Mouse (Mus musculus) embryonic facial prominence, embryonic 12.5 days (tissue): ENCODE results near the gene Timm44. TPM values are rescaled to one million over a fixed set of nuclear protein-coding genes. Genes with fewer than 3 reads are reported as not detected.
A peak's percentile ranks its signal among the peaks of the same experiment; 100 is the strongest.

Experiments
- ATAC-seq: fragments of 200-750 bp; cut with Nextera tagmentation; 2 replicates; pipeline ENCODE4 v1.8.0; 2017; ENCODE audit not compliant: insufficient number of reproducible peaks, insufficient read depth, low FRiP score, low TSS enrichment
- H3K27ac ChIP-seq: fragments of 300-500 bp; sonication (generic); 2 replicates; pipeline ENCODE4 v1.5.1; 2016; ENCODE audit warnings: mild to moderate bottlenecking
- H3K27me3 ChIP-seq: fragments of 300-500 bp; sonication (generic); 2 replicates; pipeline ENCODE4 v1.6.1; 2016; ENCODE audit warnings: mild to moderate bottlenecking, moderate library complexity
- H3K36me3 ChIP-seq: fragments of 300-500 bp; sonication (generic); 2 replicates; pipeline ENCODE4 v1.6.1; 2016; ENCODE audit warnings: mild to moderate bottlenecking
- H3K4me1 ChIP-seq: fragments of 300-500 bp; sonication (generic); 2 replicates; pipeline ENCODE4 v1.6.1; 2016
- H3K4me2 ChIP-seq: fragments of 300-500 bp; sonication (generic); replicated peaks from 2 replicates; pipeline ENCODE4 v1.6.1; 2016; ENCODE audit warnings: mild to moderate bottlenecking, moderate library complexity
- H3K4me3 ChIP-seq: fragments of 300-500 bp; sonication (generic); 2 replicates; pipeline ENCODE4 v1.5.1; 2016; ENCODE audit warnings: mild to moderate bottlenecking
- H3K9ac ChIP-seq: fragments of 300-500 bp; sonication (generic); 2 replicates; pipeline ENCODE4 v1.6.1; 2016; ENCODE audit warnings: mild to moderate bottlenecking, moderate library complexity
- H3K9me3 ChIP-seq: fragments of 300-500 bp; sonication (generic); 2 replicates; pipeline ENCODE4 v1.6.1; 2016; ENCODE audit warnings: mild to moderate bottlenecking, moderate library complexity
- WGBS: fragments of 180-500 bp; shearing (Covaris S2); methylation state at CpG from one replicate; pipeline ENCODE4 v1.1.7; 2016; 5-methylcytosine and 5-hydroxymethylcytosine counted together
- polyA plus RNA-seq: library from polyadenylated mRNA; unstranded; fragments of >200 nt; fragmentation: Nextera tagmentation; extraction: Ambion mirVana; gene quantifications from 2 replicates; pipeline ENCODE4 v1.2.1, GENCODE M21; 2016

Timm44 gene
- 64.1 and 64.3 TPM in 2 replicates for polyA plus RNA-seq

DNA sequence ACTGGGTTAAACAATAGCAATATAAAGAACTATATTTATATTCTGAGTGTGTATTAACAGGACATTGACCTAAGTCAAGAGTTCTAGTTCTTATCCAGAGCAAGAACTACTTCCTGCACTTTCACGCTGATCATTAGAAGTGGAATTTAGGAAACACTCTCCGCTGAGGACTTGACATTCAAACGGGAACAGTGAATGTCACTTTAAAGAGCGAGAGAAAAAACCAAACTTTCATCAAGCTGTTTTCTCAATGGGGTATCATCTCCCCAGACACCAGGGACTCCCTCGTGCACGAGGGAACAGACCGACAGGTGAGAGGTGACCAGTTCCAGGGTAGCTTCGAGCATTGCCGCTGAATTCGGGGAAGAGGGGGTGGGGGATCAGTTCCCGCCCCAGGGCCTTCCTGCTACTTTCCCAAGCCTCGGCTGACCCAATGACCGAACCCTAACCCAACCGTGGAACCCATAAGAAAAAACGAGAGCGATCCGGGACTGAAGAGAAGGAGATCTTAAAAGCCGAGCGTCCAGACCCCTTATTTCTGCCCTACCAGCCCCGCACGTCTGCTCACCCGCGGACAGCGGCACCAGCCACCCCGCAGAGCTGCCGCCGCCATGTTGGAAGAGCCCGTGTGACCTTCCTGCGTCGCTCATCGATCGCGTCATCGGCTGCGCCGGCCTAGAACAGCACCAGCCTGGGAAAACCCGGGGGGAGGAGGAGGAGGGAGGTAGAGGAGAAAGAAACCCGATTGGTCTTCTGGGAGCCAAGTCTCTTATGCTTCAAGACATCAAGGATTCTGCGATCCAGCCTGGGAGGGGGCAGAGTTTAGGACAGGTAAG is at the start of gene Timm44:
Gene Timm44, minus strand, starts transcription at position 639 of the 836 bp plus-strand sequence.
- Histone ChIP-seq H3K4me2 (peak within 1 kb of the TSS; percentile 72), H3K9ac (peak within 1 kb of the TSS; percentile 66), H3K27ac (peak within 1 kb of the TSS; percentile 41; the same call in 1 of the 2 replicates), H3K27me3 (no peaks in the 10 kb centered on the region), H3K4me3 (peak within 1 kb of the TSS; percentile 64), H3K36me3 (peaks cover 23% of the 10 kb centered on the region), H3K4me1 (peaks cover 7% of the 10 kb centered on the region), H3K9me3 (no peaks in the 10 kb centered on the region)
- peak; percentile 91 for ATAC-seq
- under 1% methylated on average over 39 of the region's 39 CpGs for WGBS

DNA sequence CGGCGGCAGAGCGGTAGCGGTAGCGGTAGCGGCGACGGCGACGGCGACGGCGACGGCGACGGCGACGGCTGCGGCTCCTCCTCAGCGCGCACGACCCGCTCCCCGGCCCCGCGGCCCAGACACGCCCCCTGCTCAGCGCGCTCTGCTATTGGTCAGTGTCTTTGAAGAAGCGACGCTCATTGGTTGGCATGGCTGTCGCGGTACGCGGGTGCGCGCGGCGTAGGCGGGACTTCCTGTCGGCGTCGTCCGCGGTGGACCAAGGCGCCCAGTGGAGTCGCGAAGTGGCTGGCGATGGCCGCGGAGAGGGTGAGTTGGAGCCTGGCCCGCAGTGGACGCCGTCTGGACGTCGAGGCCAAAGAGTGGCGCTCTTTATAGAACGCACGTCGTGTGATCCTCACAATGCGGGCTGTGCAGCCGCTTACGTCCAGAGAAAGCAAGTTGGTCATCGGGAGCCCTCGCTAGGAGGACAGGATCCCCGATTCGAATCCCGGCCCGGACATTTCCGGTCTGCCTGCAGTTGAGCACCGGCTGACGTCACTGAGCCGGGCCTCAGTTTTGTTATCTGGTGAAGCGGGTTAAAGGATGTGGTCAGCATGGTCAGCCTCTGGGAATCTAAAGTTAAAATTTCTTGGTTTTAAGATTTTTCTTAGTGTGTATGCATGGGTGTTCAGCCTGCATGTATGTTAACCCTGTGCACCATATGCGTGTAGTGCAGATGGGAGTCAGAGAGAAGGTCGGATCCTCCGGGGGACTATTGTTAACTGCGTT is 49.5 kb upstream of the Timm44 start, which contains the start of the genes Ccl25 and Elavl1:
Gene Ccl25, plus strand, starts transcription at position 228 of the 768 bp plus-strand sequence.
Gene Elavl1, minus strand, starts transcription at position 431 of the 768 bp plus-strand sequence.
- Histone ChIP-seq H3K4me1 (peaks cover 25% of the 10 kb centered on the region), H3K9ac (peak within 1 kb of the TSS; percentile 99), H3K27ac (peak within 1 kb of the TSS; percentile 89), H3K36me3 (peaks cover 42% of the 10 kb centered on the region), H3K4me3 (peak within 1 kb of the TSS; percentile 97), H3K27me3 (no peaks in the 10 kb centered on the region), H3K4me2 (peak within 1 kb of the TSS; percentile 88), H3K9me3 (no peaks in the 10 kb centered on the region)
- ATAC-seq, result peak; percentile 95
- WGBS, result 1% methylated on average over 78 of the region's 78 CpGs

DNA sequence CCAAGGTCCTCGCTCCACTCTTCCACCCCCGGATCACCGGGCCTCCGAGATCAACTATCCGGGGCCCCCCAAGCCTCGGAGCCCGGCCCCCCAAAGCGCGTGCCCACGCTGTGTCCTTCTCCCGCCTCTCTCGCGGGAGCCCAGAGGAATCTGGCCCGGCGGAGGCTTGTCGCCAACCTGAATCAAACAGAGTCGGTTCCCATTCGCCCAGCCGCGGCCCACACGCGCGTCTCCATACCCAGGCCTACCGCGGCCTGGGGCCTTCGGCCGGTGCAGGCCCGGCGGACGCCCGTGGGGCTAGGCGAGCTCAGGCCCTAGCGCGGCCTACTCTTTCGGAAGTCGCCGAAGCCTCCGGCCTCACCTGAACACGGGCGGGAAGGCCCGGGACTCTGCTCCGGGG is 48.8 kb upstream of the Timm44 start:
- Histone ChIP-seq H3K4me1 (peaks cover 28% of the 10 kb centered on the region), H3K9me3 (no peaks in the 10 kb centered on the region), H3K27me3 (no peaks in the 10 kb centered on the region), H3K4me2 (peak overlapping the region; percentile 88), H3K36me3 (peaks cover 43% of the 10 kb centered on the region), H3K4me3 (peak overlapping the region; percentile 97), H3K9ac (peak overlapping the region; percentile 99), H3K27ac (peak overlapping the region; percentile 89)
- peak; percentile 74 for ATAC-seq
- WGBS, result under 1% methylated on average over 42 of the region's 42 CpGs

DNA sequence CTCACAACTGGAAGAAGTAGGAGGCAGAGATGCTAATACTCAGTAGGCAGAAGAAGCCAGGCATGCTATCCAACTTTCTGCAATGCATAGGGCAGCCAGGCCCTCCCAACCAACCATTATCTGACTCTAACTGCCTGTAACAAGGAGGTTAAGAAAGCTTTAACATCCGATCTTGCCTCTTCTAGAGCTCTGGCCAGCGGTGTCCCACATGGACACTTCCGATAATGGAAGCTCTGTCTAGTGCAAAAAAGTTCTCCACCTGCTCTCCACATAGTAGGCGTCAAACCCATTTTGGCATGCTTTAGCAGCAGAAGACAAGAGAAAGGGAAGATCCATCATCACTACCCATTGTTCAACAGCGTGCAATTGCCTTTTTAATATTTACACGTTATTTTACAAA is 48.2 kb upstream of the Timm44 start:
- peaks cover 28% of the 10 kb centered on the region for H3K4me1 ChIP-seq
- H3K4me2 ChIP-seq, result peak overlapping the region; percentile 88
- H3K27ac ChIP-seq, result no peak overlapping the region
- peaks cover 37% of the 10 kb centered on the region for H3K36me3 ChIP-seq
- H3K9ac ChIP-seq, result peak overlapping the region; percentile 99
- H3K27me3 ChIP-seq, result no peaks in the 10 kb centered on the region
- H3K4me3 ChIP-seq, result peak overlapping the region; percentile 97
- ATAC-seq, result no peak
- H3K9me3 ChIP-seq, result no peaks in the 10 kb centered on the region
- 2% methylated on average over 6 of the region's 6 CpGs for WGBS

DNA sequence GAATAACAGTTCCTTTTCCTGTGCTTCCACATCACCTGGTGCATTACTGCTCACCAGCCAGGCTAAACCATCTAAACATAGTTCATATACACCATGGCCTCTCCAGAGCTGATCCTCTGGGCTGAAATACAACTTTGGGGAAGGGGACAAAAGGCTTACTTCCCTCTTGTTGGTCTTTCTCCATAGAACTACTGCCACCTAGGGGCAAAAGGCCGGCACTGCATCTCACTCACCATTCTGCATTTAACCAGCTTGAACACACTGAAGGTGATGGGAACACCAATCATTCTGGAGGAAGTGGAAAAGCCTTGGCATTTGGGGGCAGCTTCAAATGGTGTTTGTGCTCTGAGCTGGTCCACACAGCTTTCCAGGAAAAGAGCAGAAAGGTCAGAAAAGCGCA is 46.8 kb upstream of the Timm44 start:
- Histone ChIP-seq H3K4me2 (peak overlapping the region; percentile 88; the same call in 1 of the 2 replicates), H3K36me3 (peaks cover 28% of the 10 kb centered on the region), H3K27ac (no peak overlapping the region), H3K9me3 (no peaks in the 10 kb centered on the region), H3K27me3 (no peaks in the 10 kb centered on the region), H3K4me1 (peaks cover 28% of the 10 kb centered on the region), H3K4me3 (no peak overlapping the region), H3K9ac (no peak overlapping the region)
- 34% methylated on average over 2 of the region's 2 CpGs for WGBS
- no peak for ATAC-seq

DNA sequence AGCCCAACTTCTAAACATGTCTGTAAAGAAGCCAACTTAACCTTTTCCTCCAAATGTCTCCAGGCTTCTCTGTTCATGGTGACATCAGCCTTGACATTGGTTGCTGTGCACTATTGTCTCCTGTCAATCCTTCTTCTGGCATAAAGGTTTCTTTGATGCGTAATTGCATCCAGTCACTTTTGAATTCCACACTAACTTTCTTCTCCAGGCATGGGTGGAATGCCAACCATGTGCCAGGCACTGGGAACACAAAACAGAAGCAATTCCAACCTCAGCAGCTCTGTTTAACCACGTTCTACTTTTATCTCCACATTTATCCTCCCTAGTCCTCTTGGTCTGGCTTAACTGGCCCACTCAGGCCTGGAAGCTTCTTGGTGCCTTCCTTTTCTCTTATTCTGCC is 45.3 kb upstream of the Timm44 start:
- H3K9me3 ChIP-seq, result no peaks in the 10 kb centered on the region
- H3K4me2 ChIP-seq, result no peak overlapping the region
- no peak overlapping the region for H3K4me3 ChIP-seq
- H3K27ac ChIP-seq, result no peak overlapping the region
- WGBS, result 83% methylated on average over 2 of the region's 2 CpGs
- peaks cover 27% of the 10 kb centered on the region for H3K4me1 ChIP-seq
- peaks cover 28% of the 10 kb centered on the region for H3K36me3 ChIP-seq
- ATAC-seq, result no peak
- no peak overlapping the region for H3K9ac ChIP-seq
- no peaks in the 10 kb centered on the region for H3K27me3 ChIP-seq

DNA sequence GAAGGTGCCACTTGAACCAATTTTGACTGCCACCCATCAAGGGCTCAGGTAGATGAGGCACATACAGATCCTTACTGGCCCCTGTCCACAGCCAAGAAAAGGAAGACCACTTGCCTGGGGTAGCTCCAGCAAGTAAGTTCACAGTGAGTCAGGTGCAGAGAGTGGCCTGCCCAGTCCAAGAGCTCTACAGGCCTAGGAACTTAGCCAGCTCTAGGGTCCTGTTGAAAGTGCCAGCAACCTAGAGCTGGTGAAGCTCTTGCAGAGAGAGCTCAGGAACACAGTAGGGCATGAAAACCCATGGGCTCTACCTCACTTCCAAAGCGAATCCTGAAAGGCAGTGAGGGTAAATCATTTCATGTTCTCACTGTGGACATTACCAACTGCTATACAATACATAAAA is 44.7 kb upstream of the Timm44 start:
- ATAC-seq, result no peak
- H3K9ac ChIP-seq, result no peak overlapping the region
- no peaks in the 10 kb centered on the region for H3K27me3 ChIP-seq
- peaks cover 22% of the 10 kb centered on the region for H3K4me1 ChIP-seq
- H3K36me3 ChIP-seq, result peaks cover 28% of the 10 kb centered on the region
- 95% methylated on average over 1 of the region's 1 CpGs for WGBS
- H3K4me2 ChIP-seq, result no peak overlapping the region
- no peak overlapping the region for H3K27ac ChIP-seq
- H3K9me3 ChIP-seq, result no peaks in the 10 kb centered on the region
- no peak overlapping the region for H3K4me3 ChIP-seq

DNA sequence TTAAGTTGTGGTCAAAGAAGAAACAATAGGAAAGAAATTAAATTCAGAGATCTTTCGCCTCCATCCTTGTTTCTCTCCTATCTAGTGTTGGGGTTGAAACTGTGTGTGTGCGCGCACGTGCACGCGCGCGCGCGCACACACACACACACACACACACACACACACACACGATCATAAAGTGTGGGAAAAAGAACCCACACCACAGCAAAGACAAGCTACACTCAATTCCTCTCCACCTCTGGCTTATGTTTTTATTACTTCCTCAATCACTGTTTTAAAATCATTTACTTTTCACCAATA is 43.8 kb upstream of the Timm44 start:
- Histone ChIP-seq H3K27me3 (no peaks in the 10 kb centered on the region), H3K4me2 (no peak overlapping the region), H3K9me3 (no peaks in the 10 kb centered on the region), H3K4me3 (no peak overlapping the region), H3K36me3 (peaks cover 28% of the 10 kb centered on the region), H3K4me1 (peaks cover 22% of the 10 kb centered on the region), H3K9ac (no peak overlapping the region), H3K27ac (no peak overlapping the region)
- WGBS, result 99% methylated on average over 11 of the region's 11 CpGs
- no peak for ATAC-seq

DNA sequence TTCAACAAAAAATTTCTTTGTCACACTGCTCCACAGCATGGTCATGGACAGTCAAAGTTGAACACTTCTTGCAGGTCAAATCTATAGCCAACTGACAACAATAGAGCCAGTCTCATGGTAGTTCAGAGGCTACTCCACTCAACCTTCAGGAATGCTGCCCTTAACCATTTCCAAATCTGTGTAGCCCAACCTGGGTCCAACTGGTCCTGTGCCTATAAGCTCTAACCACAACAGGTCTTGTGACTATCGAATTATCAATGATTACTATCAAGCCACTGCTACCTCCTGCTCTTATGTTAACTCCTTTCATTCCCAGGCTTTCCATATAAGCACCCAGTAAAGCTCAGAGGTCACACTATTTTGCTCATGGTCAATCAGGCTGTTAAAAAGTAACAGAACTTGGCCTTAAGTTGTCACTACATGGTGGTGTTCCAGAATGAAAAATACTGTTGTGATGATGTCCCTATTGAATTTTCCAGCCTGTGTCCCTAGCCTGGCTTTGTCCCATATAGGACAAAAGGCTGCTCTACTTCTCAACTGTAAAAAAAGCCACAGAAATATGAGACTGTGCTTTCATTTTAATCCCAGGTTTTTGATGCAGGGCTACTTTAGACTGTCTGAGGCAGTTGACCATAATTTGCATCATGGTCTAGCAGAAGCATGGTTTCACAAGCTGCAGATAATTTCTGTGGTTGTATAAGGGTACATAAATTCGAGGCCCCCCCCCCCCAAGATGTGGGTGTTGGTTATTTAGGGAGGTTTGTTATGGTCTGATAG is 43.3 kb upstream of the Timm44 start:
- peaks cover 22% of the 10 kb centered on the region for H3K4me1 ChIP-seq
- H3K4me3 ChIP-seq, result no peak overlapping the region
- ATAC-seq, result no peak
- WGBS, result 85% methylated on average over 2 of the region's 2 CpGs
- peaks cover 28% of the 10 kb centered on the region for H3K36me3 ChIP-seq
- H3K27ac ChIP-seq, result no peak overlapping the region
- H3K4me2 ChIP-seq, result no peak overlapping the region
- H3K9ac ChIP-seq, result no peak overlapping the region
- H3K27me3 ChIP-seq, result no peaks in the 10 kb centered on the region
- H3K9me3 ChIP-seq, result no peaks in the 10 kb centered on the region

DNA sequence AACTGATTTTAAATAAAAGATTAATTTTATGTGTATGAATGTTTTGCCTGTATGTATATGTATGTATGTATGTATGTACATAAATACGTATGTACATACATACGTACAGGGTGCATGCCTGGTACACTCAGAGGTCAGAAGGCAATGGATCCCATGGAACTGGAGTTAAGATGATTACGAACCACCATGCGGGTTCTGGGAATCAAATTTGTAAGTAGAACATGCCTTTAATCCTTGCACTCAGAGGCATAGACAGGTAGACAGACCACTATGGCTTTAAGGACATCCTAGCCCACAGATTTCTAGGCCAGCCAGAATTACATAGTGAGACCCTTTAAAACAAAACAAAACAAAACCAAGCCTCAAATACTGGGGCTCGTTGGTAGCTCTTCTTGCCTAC is 42.4 kb upstream of the Timm44 start:
- no peak for ATAC-seq
- Histone ChIP-seq H3K4me1 (peaks cover 14% of the 10 kb centered on the region), H3K9me3 (no peaks in the 10 kb centered on the region), H3K27me3 (no peaks in the 10 kb centered on the region), H3K4me3 (no peak overlapping the region), H3K36me3 (peaks cover 28% of the 10 kb centered on the region), H3K4me2 (no peak overlapping the region), H3K27ac (no peak overlapping the region), H3K9ac (no peak overlapping the region)
- WGBS, result 91% methylated on average over 5 of the region's 5 CpGs

DNA sequence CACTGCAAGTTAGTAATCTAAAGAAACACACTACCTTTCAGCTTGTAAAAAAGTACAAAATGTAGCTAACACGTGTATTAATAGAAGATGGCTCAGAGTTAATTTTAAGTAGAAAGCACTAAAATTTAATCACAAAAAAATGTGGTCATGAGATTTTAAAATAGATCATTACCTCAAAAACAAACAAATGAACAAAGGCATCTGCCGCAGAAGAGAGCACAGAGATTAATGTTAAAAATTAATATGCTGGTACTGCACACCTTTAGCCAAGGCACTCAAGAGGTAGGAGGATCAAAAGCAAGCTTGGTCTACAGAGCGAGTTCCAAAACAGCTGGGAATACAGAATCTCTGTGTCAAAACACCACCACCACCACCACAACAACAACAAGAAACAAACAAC is 39.1 kb upstream of the Timm44 start:
- no peak overlapping the region for H3K4me2 ChIP-seq
- H3K36me3 ChIP-seq, result peaks cover 26% of the 10 kb centered on the region
- 94% methylated on average over 3 of the region's 3 CpGs for WGBS
- H3K9ac ChIP-seq, result no peak overlapping the region
- H3K9me3 ChIP-seq, result no peaks in the 10 kb centered on the region
- H3K27ac ChIP-seq, result no peak overlapping the region
- no peaks in the 10 kb centered on the region for H3K27me3 ChIP-seq
- no peak overlapping the region for H3K4me3 ChIP-seq
- ATAC-seq, result no peak
- H3K4me1 ChIP-seq, result peaks cover under 1% of the 10 kb centered on the region; the same call in 1 of the 2 replicates
